Mouse (Mus musculus) liver, embryonic 14.5 days (tissue): ENCODE measurements at regions not wholly inside any gene's neighbourhood (a gene's known extent, or its start where the extent isn't known, plus 50 kb on each side); places are given as distances from the start of the nearest gene placed in this dataset.

Source experiments
- CTCF ChIP-seq: IDR thresholded peaks from 2 replicates; pipeline ENCODE4 v1.5.1; 2016; ENCODE audit warnings: antibody characterized with exemption, low read depth, control low read depth
- EP300 ChIP-seq: IDR thresholded peaks from 2 replicates; pipeline ENCODE4 v1.6.1; 2016; ENCODE audit warnings: antibody characterized with exemption, low read depth

GRCm38 (mm10) chr13:43903391-43903790, 118.8 kb downstream of the Cd83 start:
- TF ChIP-seq CTCF = no peak
- no peak for TF ChIP-seq EP300
